In genomic region chr17:90455904-90456303, GRCm38 (mm10) we compare ENCODE assay signal across 9 mouse cellular contexts.
DNase-seq lines count a peak whose midpoint lies in the region; ATAC-seq lines count a peak whose summit lies in the region.
"Had no signal": no experiment of that assay in that cellular context is flagged by ENCODE, and none has a peak within 500 bp of the region (broad histone marks: within the 10 kb centered on the region; RNA-seq: fewer than 3 reads in every experiment).

No protein-coding gene starts in this region.

- peaks cover 20% of the 10 kb centered on the region for H3K4me1 ChIP-seq in kidney, embryonic 15.5 days
- H3K4me1 ChIP-seq in forebrain, embryonic 16.5 days (replicated peaks; ENCODE audit: control insufficient read depth, insufficient read depth, low read length): peaks cover 17% of the 10 kb centered on the region
- H3K4me1 ChIP-seq in midbrain, embryonic 14.5 days (ENCODE audit: control insufficient read depth, insufficient read depth, low read length): peaks cover 12% of the 10 kb centered on the region; the same call in 1 of the 2 replicates

- peak overlapping the region; percentile 54 for H3K4me3 ChIP-seq in kidney, embryonic 15.5 days (replicated peaks)
- peak overlapping the region; percentile 60 for H3K4me3 ChIP-seq in forebrain, embryonic 16.5 days (replicated peaks; ENCODE audit: low read length)
- H3K4me3 ChIP-seq in midbrain, embryonic 14.5 days (replicated peaks; ENCODE audit: low read depth, low read length): peak overlapping the region; percentile 68

- no peak for DNase-seq in kidney, postnatal 25 days
- DNase-seq in cerebellum, adult 18-20 months: peak; percentile 73 to 81
- peak; percentile 37 to 49 for DNase-seq in layer of hippocampus, postnatal 25 days (ENCODE audit: extremely low spot score in 1 of 2, low spot score in 1 of 2)
- peak; percentile 82 for DNase-seq in midbrain, embryonic 14.5 days
- no peak for DNase-seq in spleen, postnatal 10 days (ENCODE audit: low spot score in 2 of 2)

- no peaks in the 10 kb centered on the region for H3K36me3 ChIP-seq in kidney, embryonic 15.5 days
- no peaks in the 10 kb centered on the region for H3K36me3 ChIP-seq in forebrain, embryonic 16.5 days (ENCODE audit: control insufficient read depth, insufficient read depth)
- H3K36me3 ChIP-seq in midbrain, embryonic 14.5 days (ENCODE audit: control insufficient read depth, insufficient read depth, low read length): no peaks in the 10 kb centered on the region

- H3K27me3 ChIP-seq in kidney, embryonic 15.5 days: peaks cover 38% of the 10 kb centered on the region
- no peaks in the 10 kb centered on the region for H3K27me3 ChIP-seq in forebrain, embryonic 16.5 days (replicated peaks; ENCODE audit: control insufficient read depth, insufficient read depth, low read length)
- H3K27me3 ChIP-seq in midbrain, embryonic 14.5 days (ENCODE audit: control insufficient read depth, insufficient read depth, low read length): no peaks in the 10 kb centered on the region

- no peak overlapping the region for H3K27ac ChIP-seq in kidney, embryonic 15.5 days
- peak overlapping the region; percentile 85 for H3K27ac ChIP-seq in forebrain, embryonic 16.5 days (ENCODE audit: low read length)
- H3K27ac ChIP-seq in midbrain, embryonic 14.5 days (replicated peaks; ENCODE audit: low read depth, low read length): peak overlapping the region; percentile 89
- H3K27ac ChIP-seq: macrophage had no signal

- H3K4me2 ChIP-seq in kidney, embryonic 15.5 days: peak overlapping the region; percentile 93
- peak overlapping the region; percentile 85 for H3K4me2 ChIP-seq in forebrain, embryonic 16.5 days (ENCODE audit: low read length)
- peak overlapping the region; percentile 77 for H3K4me2 ChIP-seq in midbrain, embryonic 14.5 days (ENCODE audit: low read length)

- 0% methylated on average over 13 of the region's 13 CpGs for WGBS in kidney, embryonic 15.5 days
- 1% methylated on average over 13 of the region's 13 CpGs for WGBS in forebrain, embryonic 16.5 days
- under 1% methylated on average over 13 of the region's 13 CpGs for WGBS in midbrain, embryonic 14.5 days

- H3K9me3 ChIP-seq in kidney, embryonic 15.5 days (replicated peaks): no peaks in the 10 kb centered on the region
- no peaks in the 10 kb centered on the region for H3K9me3 ChIP-seq in forebrain, embryonic 16.5 days (ENCODE audit: control insufficient read depth, low read length)
- no peaks in the 10 kb centered on the region for H3K9me3 ChIP-seq in midbrain, embryonic 14.5 days (ENCODE audit: control insufficient read depth, low read length)

- 0 out of 2 replicates have a peak overlapping the region, but pooled peaks have one; percentile 45 for H3K9ac ChIP-seq in kidney, embryonic 15.5 days
- peak overlapping the region; percentile 42; the same call in 1 of the 2 replicates for H3K9ac ChIP-seq in forebrain, embryonic 16.5 days (replicated peaks; ENCODE audit: low read depth, low read length)
- peak overlapping the region; percentile 78 for H3K9ac ChIP-seq in midbrain, embryonic 14.5 days (replicated peaks; ENCODE audit: low read length)

- ATAC-seq in kidney, embryonic 15.5 days (replicated peaks; ENCODE audit: low FRiP score): peak; percentile 82
- ATAC-seq in forebrain, embryonic 16.5 days: peak; percentile 69
- peak; percentile 46 for ATAC-seq in midbrain, embryonic 14.5 days (ENCODE audit: low FRiP score, low TSS enrichment)
- no peak for ATAC-seq in monocyte, adult 5-6 weeks (replicated peaks; ENCODE audit: insufficient number of reproducible peaks, low FRiP score, low TSS enrichment, poor library complexity, severe bottlenecking)

Comparison
In these comparisons a context has a peak if more than half of its experiments do, and no peak if none do; other contexts are left out.
1. DNase-seq: peak in cerebellum, adult 18-20 months (2 of 2), layer of hippocampus, postnatal 25 days (2 of 2) and midbrain, embryonic 14.5 days (single experiment); none in kidney, postnatal 25 days (0 of 2) and spleen, postnatal 10 days (0 of 2).
2. Peak in every context shown above with its lines, with median percentiles within 50 percentile points of each other: H3K4me2 ChIP-seq, H3K4me3 ChIP-seq and H3K9ac ChIP-seq.